Mouse (Mus musculus) embryo, embryonic 11.5 days (tissue): Measurements from ENCODE around the gene Sh3yl1.
A peak's percentile ranks its signal among the peaks of the same experiment; 100 is the strongest.

ENCODE experiments used
- DNase-seq: peaks from one replicate; pipeline ENCODE4 v3.0.0-alpha.2; 2012; ENCODE audit warnings: low read depth, low spot score

Gene Sh3yl1

GRCm38 (mm10) chr12:30911261-30912047 lies at the start of gene Sh3yl1, which contains the start of gene Acp1:
Gene Sh3yl1 (plus strand): TSS chr12:30911668.
Gene Acp1 (minus strand): TSS chr12:30911589.
- peak; percentile 86 for DNase-seq

GRCm38 (mm10) chr12:30864347-30864746 lies 47.1 kb upstream of the Sh3yl1 start:
- no peak for DNase-seq

- DNase-seq = no peak
Measured at GRCm38 (mm10) chr12:30865781-30866180, 45.7 kb upstream of the Sh3yl1 start.

- no peak for DNase-seq
Measured at GRCm38 (mm10) chr12:30879447-30879846, 32.0 kb upstream of the Sh3yl1 start.

- no peak for DNase-seq
Measured at GRCm38 (mm10) chr12:30883592-30883985, 27.9 kb upstream of the Sh3yl1 start.

- DNase-seq = no peak
Measured at GRCm38 (mm10) chr12:30883986-30884621, 27.4 kb upstream of the Sh3yl1 start, which contains the start of gene Alkal2. Gene Alkal2 (plus strand): TSS chr12:30884322.

- DNase-seq = no peak
Measured at GRCm38 (mm10) chr12:30884622-30885230, 26.7 kb upstream of the Sh3yl1 start.

- DNase-seq = no peak
Measured at GRCm38 (mm10) chr12:30885891-30886290, 25.6 kb upstream of the Sh3yl1 start.

GRCm38 (mm10) chr12:30888003-30888402 lies 23.5 kb upstream of the Sh3yl1 start:
- DNase-seq = no peak

- DNase-seq = peak; percentile 44
Measured at GRCm38 (mm10) chr12:30890067-30890466, 21.4 kb upstream of the Sh3yl1 start.

- DNase-seq = no peak
Measured at GRCm38 (mm10) chr12:30891438-30891837, 20.0 kb upstream of the Sh3yl1 start.

- DNase-seq = no peak
Measured at GRCm38 (mm10) chr12:30897039-30897438, 14.4 kb upstream of the Sh3yl1 start.

GRCm38 (mm10) chr12:30908658-30909057 lies 2.8 kb upstream of the Sh3yl1 start:
- no peak for DNase-seq

GRCm38 (mm10) chr12:30909881-30910280 lies 1.6 kb upstream of the Sh3yl1 start:
- DNase-seq = no peak

- DNase-seq = no peak
Measured at GRCm38 (mm10) chr12:30910860-30911259, 608 bp upstream of the Sh3yl1 start.

- no peak for DNase-seq
Measured at GRCm38 (mm10) chr12:30912048-30912381, 547 bp downstream of the Sh3yl1 start.

- DNase-seq = no peak
Measured at GRCm38 (mm10) chr12:30912840-30913239, 1.4 kb downstream of the Sh3yl1 start.

- DNase-seq = no peak
Measured at GRCm38 (mm10) chr12:30922401-30922800, 10.9 kb downstream of the Sh3yl1 start.

GRCm38 (mm10) chr12:30928182-30928581 lies 16.7 kb downstream of the Sh3yl1 start:
- no peak for DNase-seq

- DNase-seq = no peak
Measured at GRCm38 (mm10) chr12:30933299-30933698, 21.8 kb downstream of the Sh3yl1 start.

GRCm38 (mm10) chr12:30936899-30937298 lies 25.4 kb downstream of the Sh3yl1 start:
- DNase-seq = no peak
